In genomic region chr5:140663621-140664180, GRCm38 (mm10) we compare ENCODE assay signal across 8 mouse cellular contexts. TPM values are rescaled to one million over a fixed set of nuclear protein-coding genes. Genes with fewer than 3 reads are reported as not detected.
DNase-seq lines count a peak whose midpoint lies in the region; ATAC-seq and TF ChIP-seq lines count a peak whose summit lies in the region.

No protein-coding gene starts in this region.

- peaks cover 11% of the 10 kb centered on the region for H3K27me3 ChIP-seq in C2C12 (ENCODE audit: control insufficient read depth, insufficient read depth, insufficient read length)
- no peaks in the 10 kb centered on the region for H3K27me3 ChIP-seq in kidney, adult 2 months (replicated peaks; ENCODE audit: control insufficient read depth, insufficient read depth, low read length)
- no peaks in the 10 kb centered on the region; the same call in 1 of the 2 replicates for H3K27me3 ChIP-seq in liver, embryonic 14.5 days (ENCODE audit: control insufficient read depth, insufficient read depth, low read length)

- TF ChIP-seq POLR2A in kidney, adult 2 months (IDR thresholded peaks at IDR 0.05; ENCODE audit: low read depth, low read length): no peak

- H3K9ac ChIP-seq in liver, embryonic 14.5 days (replicated peaks): no peak overlapping the region

- H3K4me3 ChIP-seq in C2C12 (ENCODE audit: insufficient read depth, poor library complexity, severe bottlenecking): no peak overlapping the region
- H3K4me3 ChIP-seq in gastrocnemius, adult 2 months: no peak overlapping the region
- no peak overlapping the region for H3K4me3 ChIP-seq in kidney, adult 2 months (ENCODE audit: insufficient read depth, low read depth, low read length)
- H3K4me3 ChIP-seq in liver, embryonic 14.5 days (ENCODE audit: insufficient read depth in 1 of 2, low read depth in 2 of 2, low read length in 2 of 2): no peak overlapping the region

- TF ChIP-seq CTCF in C2C12 (IDR thresholded peaks at IDR 0.05; ENCODE audit: control insufficient read depth, insufficient read depth, insufficient read length): peak; percentile 22
- TF ChIP-seq CTCF in gastrocnemius, adult 2 months (IDR thresholded peaks at IDR 0.05): peak; percentile 84
- peak; percentile 69 for TF ChIP-seq CTCF in kidney, adult 2 months (conservative IDR thresholded peaks at IDR 0.05; ENCODE audit: insufficient read depth, insufficient read length, low read depth, low read length)
- peak; percentile 85 for TF ChIP-seq CTCF in liver, embryonic 14.5 days (IDR thresholded peaks at IDR 0.05; ENCODE audit: low read depth)

- no peaks in the 10 kb centered on the region for H3K79me3 ChIP-seq in C2C12 (ENCODE audit: low read depth)

- H3K79me2 ChIP-seq in C2C12 (ENCODE audit: control insufficient read depth, insufficient read depth): no peaks in the 10 kb centered on the region

- no peaks in the 10 kb centered on the region for H3K36me3 ChIP-seq in C2C12 (ENCODE audit: control insufficient read depth, insufficient read depth)
- H3K36me3 ChIP-seq in kidney, adult 2 months (ENCODE audit: control insufficient read depth, insufficient read depth, low read length): no peaks in the 10 kb centered on the region; the same call in 1 of the 2 replicates
- H3K36me3 ChIP-seq in liver, embryonic 14.5 days (replicated peaks; ENCODE audit: control insufficient read depth, insufficient read depth, low read depth): no peaks in the 10 kb centered on the region

- H3K4me1 ChIP-seq in kidney, adult 2 months (ENCODE audit: control insufficient read depth, insufficient read depth, low read length): no peaks in the 10 kb centered on the region
- peaks cover 0 to 1% of the 10 kb centered on the region in 2 experiments; a peak in 1 of 4 replicates for H3K4me1 ChIP-seq in liver, embryonic 14.5 days (replicated peaks; ENCODE audit: control insufficient read depth in 2 of 2, insufficient read depth in 2 of 2, low read length in 1 of 2)

- TF ChIP-seq EP300 in liver, embryonic 14.5 days (IDR thresholded peaks at IDR 0.05; ENCODE audit: low read depth): no peak

- peaks cover 1% of the 10 kb centered on the region; the same call in 1 of the 2 replicates for H3K9me3 ChIP-seq in liver, embryonic 14.5 days (ENCODE audit: control insufficient read depth, low read length)

- WGBS in kidney, adult 2 months: 46% methylated on average over 7 of the region's 7 CpGs
- 43% methylated on average over 7 of the region's 7 CpGs for WGBS in liver, embryonic 14.5 days (ENCODE audit: insufficient replicate concordance)

- ATAC-seq in liver, embryonic 14.5 days (ENCODE audit: insufficient read depth): no peak; the same call in 1 of the 2 replicates

- no peak overlapping the region for H3K27ac ChIP-seq in gastrocnemius, adult 2 months
- no peak overlapping the region for H3K27ac ChIP-seq in kidney, adult 2 months (ENCODE audit: insufficient read depth, low read depth, low read length)
- no peak overlapping the region for H3K27ac ChIP-seq in liver, embryonic 14.5 days

- no peak overlapping the region for H3K4me2 ChIP-seq in liver, embryonic 14.5 days (ENCODE audit: low read depth)

- intact Hi-C loops in gastrocnemius, adult 2 months (cut with DNase I): loop anchor here (2.0 to 5.0 kb wide), 2 partner anchors 36 to 123 kb away; no protein-coding TSS in a partner anchor

- DNase-seq in MEL-GATA-1-ER (ENCODE audit: extremely low read depth, low read depth): peak; percentile 58
- peak; percentile 59 to 60 for DNase-seq in cerebellum, postnatal 36 days
- peak; percentile 79 for DNase-seq in gastrocnemius, adult 2 months
- peak; percentile 69 for DNase-seq in kidney, adult 2 months
- DNase-seq in liver, embryonic 14.5 days (ENCODE audit: low read depth in 3 of 3, low spot score in 3 of 3): no peak
- peak; percentile 63 for DNase-seq in retina, postnatal 1 day
- DNase-seq in yolk sac, embryonic 10.5 days (ENCODE audit: low spot score): no peak

- no peak overlapping the region for H3ac ChIP-seq in C2C12 (ENCODE audit: control insufficient read depth, insufficient read length, low read depth)

TF ChIP-seq in C2C12, 6 proteins besides CTCF, POLR2A, EP300 and RAD21:
- TF ChIP-seq CEBPB (IDR thresholded peaks at IDR 0.05; ENCODE audit: low read depth): no peak
- no peak for TF ChIP-seq FOSL1 (IDR thresholded peaks at IDR 0.05; ENCODE audit: insufficient read depth, low read length, poor library complexity, severe bottlenecking)
- TF ChIP-seq MAX (IDR thresholded peaks at IDR 0.05): no peak
- TF ChIP-seq USF1 (IDR thresholded peaks at IDR 0.05; ENCODE audit: low read depth): no peak

RNA-seq across cellular contexts. Expression of gene Ttyh3, which starts 14.9 kb away (rescaled TPM):
- polyA plus RNA-seq in C2C12 (2012; fragmentation: generic; extraction: Trizol): 46.0 TPM
- total RNA-seq in gastrocnemius, adult 2 months (2021): 1 to 10 TPM; 4.0 to 4.4 TPM
- polyA plus RNA-seq in kidney, adult 2 months (2012; rRNA removed): 33.5 and 35.6 TPM in 2 replicates
- 8.3 and 10.1 TPM in 2 replicates for polyA plus RNA-seq in liver, embryonic 14.5 days (2012; rRNA removed)
- 5.4 and 7.2 TPM in 2 replicates for polyA plus RNA-seq in liver, embryonic 14.5 days (2014; fragmentation: Nextera tagmentation; extraction: Ambion mirVana)

RNA-seq across cellular contexts. Expression of gene Iqce, which starts 38.5 kb away (rescaled TPM):
- 7.5 TPM for polyA plus RNA-seq in C2C12 (2012; fragmentation: generic; extraction: Trizol)
- 1 to 10 TPM; 2.2 to 3.3 TPM for total RNA-seq in gastrocnemius, adult 2 months (2021)
- polyA plus RNA-seq in kidney, adult 2 months (2012; rRNA removed): 23.1 and 27.2 TPM in 2 replicates
- polyA plus RNA-seq in liver, embryonic 14.5 days (2012; rRNA removed): 3.8 and 4.6 TPM in 2 replicates
- polyA plus RNA-seq in liver, embryonic 14.5 days (2014; fragmentation: Nextera tagmentation; extraction: Ambion mirVana): 3.2 and 3.4 TPM in 2 replicates

RNA-seq across cellular contexts. Expression of gene Brat1, which starts 41.1 kb away (rescaled TPM):
- polyA plus RNA-seq in C2C12 (2012; fragmentation: generic; extraction: Trizol): 9.4 TPM
- 1 to 10 TPM; 4.9 to 5.5 TPM for total RNA-seq in gastrocnemius, adult 2 months (2021)
- 16.3 and 20.4 TPM in 2 replicates for polyA plus RNA-seq in kidney, adult 2 months (2012; rRNA removed)
- polyA plus RNA-seq in liver, embryonic 14.5 days (2012; rRNA removed): 5.1 and 5.8 TPM in 2 replicates
- polyA plus RNA-seq in liver, embryonic 14.5 days (2014; fragmentation: Nextera tagmentation; extraction: Ambion mirVana): 4.5 and 5.2 TPM in 2 replicates

RNA-seq across cellular contexts. Expression of gene Lfng, which starts 56.6 kb away (rescaled TPM):
- polyA plus RNA-seq in C2C12 (2012; fragmentation: generic; extraction: Trizol): 18.7 TPM
- total RNA-seq in gastrocnemius, adult 2 months (2021): 1 to 10 TPM; 3.2 to 6.1 TPM
- polyA plus RNA-seq in kidney, adult 2 months (2012; rRNA removed): 37.8 and 43.3 TPM in 2 replicates
- polyA plus RNA-seq in liver, embryonic 14.5 days (2012; rRNA removed): 12.1 and 15.8 TPM in 2 replicates
- polyA plus RNA-seq in liver, embryonic 14.5 days (2014; fragmentation: Nextera tagmentation; extraction: Ambion mirVana): 9.9 and 11.4 TPM in 2 replicates

Comparison
In these comparisons a context has a peak if more than half of its experiments do, and no peak if none do; other contexts are left out.
1. CTCF ChIP-seq: peak in every context shown above with its lines; median percentile 85 in liver, embryonic 14.5 days; 84 in gastrocnemius, adult 2 months; 69 in kidney, adult 2 months; 22 in C2C12.
2. DNase-seq: peak in MEL-GATA-1-ER (single experiment), cerebellum, postnatal 36 days (2 of 2), gastrocnemius, adult 2 months (single experiment), kidney, adult 2 months (single experiment) and retina, postnatal 1 day (single experiment); none in liver, embryonic 14.5 days (0 of 3) and yolk sac, embryonic 10.5 days (single experiment).